Mouse (Mus musculus) midbrain, postnatal 0 days (tissue): ENCODE measurements around the gene Papola. TPM values are rescaled to one million over a fixed set of nuclear protein-coding genes. Genes with fewer than 3 reads are reported as not detected.

Experiments
- ATAC-seq: fragments of 200-750 bp; cut with Nextera tagmentation; 2 replicates; pipeline ENCODE4 v1.8.0; 2017; ENCODE audit warnings: moderate number of reproducible peaks, mild to moderate bottlenecking, moderate TSS enrichment, moderate library complexity; ENCODE audit not compliant: low FRiP score
- DNase-seq: peaks from one replicate; pipeline ENCODE4 v3.0.0-alpha.2; 2015; ENCODE audit warnings: low spot score
- H3K27ac ChIP-seq: fragments of 300-500 bp; sonication (generic); 2 replicates; pipeline ENCODE4 v1.5.1; 2014; ENCODE audit warnings: low read depth, mild to moderate bottlenecking, low read length, mixed read lengths
- H3K27me3 ChIP-seq: fragments of 300-500 bp; sonication (generic); 2 replicates; pipeline ENCODE4 v1.6.1; 2014; ENCODE audit warnings: low read length, control low read depth, mixed read lengths; ENCODE audit not compliant: insufficient read depth
- H3K36me3 ChIP-seq: fragments of 300-500 bp; sonication (generic); 2 replicates; pipeline ENCODE4 v1.6.1; 2014; ENCODE audit warnings: low read length, control low read depth, mixed read lengths; ENCODE audit not compliant: insufficient read depth
- H3K4me1 ChIP-seq: fragments of 300-500 bp; sonication (generic); 2 replicates; pipeline ENCODE4 v1.6.1; 2014; ENCODE audit warnings: mild to moderate bottlenecking, control low read depth, antibody characterized with exemption, low read length, mixed read lengths; ENCODE audit not compliant: insufficient read depth
- H3K4me2 ChIP-seq: fragments of 300-500 bp; sonication (generic); 2 replicates; pipeline ENCODE4 v1.6.1; 2014; ENCODE audit warnings: low read depth, mild to moderate bottlenecking, low read length, mixed read lengths; ENCODE audit not compliant: poor library complexity, severe bottlenecking
- H3K4me3 ChIP-seq: fragments of 300-500 bp; sonication (generic); 2 replicates; pipeline ENCODE4 v1.5.1; 2014; ENCODE audit warnings: low read depth, mild to moderate bottlenecking, low read length, moderate library complexity
- H3K9ac ChIP-seq: fragments of 300-500 bp; sonication (generic); replicated peaks from 2 replicates; pipeline ENCODE4 v1.6.1; 2014; ENCODE audit warnings: mild to moderate bottlenecking, low read length, moderate library complexity, mixed read lengths; ENCODE audit not compliant: poor library complexity, severe bottlenecking
- H3K9me3 ChIP-seq: fragments of 300-500 bp; sonication (generic); 2 replicates; pipeline ENCODE4 v1.6.1; 2016; ENCODE audit warnings: low read length, control low read depth
- CTCF ChIP-seq: IDR thresholded peaks from 2 replicates; pipeline ENCODE4 v1.5.1; 2016; ENCODE audit warnings: antibody characterized with exemption, mild to moderate bottlenecking
- WGBS: fragments of 180-500 bp; shearing (Covaris S2); extraction: QIAGEN DNeasy Blood & Tissue Kit; methylation state at CpG from one replicate; pipeline ENCODE4 v1.1.7; 2014; 5-methylcytosine and 5-hydroxymethylcytosine counted together
- microRNA-seq: library from miRNA; unstranded; fragments of <30 nt; microRNA quantifications from one replicate; pipeline ENCODE4, GENCODE M21; 2016; ENCODE audit warnings: borderline number of aligned reads
- polyA plus RNA-seq: library from polyadenylated mRNA; unstranded; fragments of >200 nt; fragmentation: Nextera tagmentation; extraction: Ambion mirVana; gene quantifications from 2 replicates; pipeline ENCODE4 v1.2.1, GENCODE M21; 2015
- total RNA-seq: library from RNA; depleted of rRNA; stranded (reverse); fragments of >200 nt; gene quantifications from 2 replicates; pipeline ENCODE4 v1.2.3, GENCODE M21; 2014; rRNA removed

Papola gene
- total and polyA plus RNA-seq, 2 experiments from 2014 or later: 72.7 to 116 TPM

- 85% methylated on average over 5 of the region's 5 CpGs for WGBS
- Histone ChIP-seq H3K4me1 (no peaks in the 10 kb centered on the region), H3K9ac (no peak overlapping the region), H3K4me2 (no peak overlapping the region), H3K4me3 (no peak overlapping the region), H3K27ac (no peak overlapping the region), H3K27me3 (no peaks in the 10 kb centered on the region; the same call in 1 of the 2 replicates), H3K9me3 (0 out of 2 replicates have a peak, but pooled peaks cover 3% of the 10 kb centered on the region), H3K36me3 (no peaks in the 10 kb centered on the region)
- no peak for TF ChIP-seq CTCF
- no peak for DNase-seq
- ATAC-seq: no peak
Observed at GRCm38 (mm10) chr12:105878746-105879145, 94.3 kb downstream of the Papola start.

GRCm38 (mm10) chr12:105883799-105884514, 99.5 kb downstream of the Papola start:
- no peaks in the 10 kb centered on the region; the same call in 1 of the 2 replicates for H3K27me3 ChIP-seq
- H3K4me2 ChIP-seq: no peak overlapping the region
- H3K36me3 ChIP-seq: no peaks in the 10 kb centered on the region
- H3K9me3 ChIP-seq: 0 out of 2 replicates have a peak, but pooled peaks cover 3% of the 10 kb centered on the region
- no peak overlapping the region for H3K27ac ChIP-seq
- ATAC-seq: no peak
- no peak overlapping the region for H3K9ac ChIP-seq
- H3K4me3 ChIP-seq: no peak overlapping the region
- no peaks in the 10 kb centered on the region for H3K4me1 ChIP-seq
- TF ChIP-seq CTCF: no peak
- WGBS: 81% methylated on average over 12 of the region's 12 CpGs
- no peak for DNase-seq

GRCm38 (mm10) chr12:105884515-105885323, 100.2 kb downstream of the Papola start:
- H3K27ac ChIP-seq: no peak overlapping the region
- DNase-seq: no peak

More at GRCm38 (mm10) chr12:105884515-105885323, 100.2 kb downstream of the Papola start:
- Histone ChIP-seq H3K27me3 (no peaks in the 10 kb centered on the region; the same call in 1 of the 2 replicates), H3K9me3 (0 out of 2 replicates have a peak, but pooled peaks cover 3% of the 10 kb centered on the region), H3K4me1 (no peaks in the 10 kb centered on the region), H3K9ac (no peak overlapping the region), H3K36me3 (no peaks in the 10 kb centered on the region), H3K4me2 (no peak overlapping the region), H3K4me3 (no peak overlapping the region)
- no peak for ATAC-seq
- no peak for TF ChIP-seq CTCF
- WGBS: 23% methylated on average over 22 of the region's 22 CpGs

Small RNAs within 50 kb of the gene (microRNA-seq; reads per million reads assigned to microRNA genes)
- not detected for gene Gm22120

Other genes starting within 250 kb of the Papola start
- 1.6 and 2.9 TPM in 2 replicates for gene Bdkrb2, start 221.5 kb upstream of the Papola start, total RNA-seq
- gene Bdkrb2, start 221.5 kb upstream of the Papola start, polyA plus RNA-seq: 0.64 and 0.97 TPM in 2 replicates
- 0.22 and 0.24 TPM in 2 replicates for gene Bdkrb1, start 181.6 kb upstream of the Papola start, total RNA-seq
- 0.19 and 0.25 TPM in 2 replicates for gene Bdkrb1, start 181.6 kb upstream of the Papola start, polyA plus RNA-seq
- gene Gskip, start 99.9 kb upstream of the Papola start, total RNA-seq: 16.0 and 18.1 TPM in 2 replicates
- gene Gskip, start 99.9 kb upstream of the Papola start, polyA plus RNA-seq: 22.5 TPM in 2 replicates
- gene Atg2b, start 99.5 kb upstream of the Papola start, total RNA-seq: 43.5 and 51.4 TPM in 2 replicates
- gene Atg2b, start 99.5 kb upstream of the Papola start, polyA plus RNA-seq: 9.1 and 10.0 TPM in 2 replicates
- gene Ak7, start 78.7 kb upstream of the Papola start, total RNA-seq: 1.6 and 2.2 TPM in 2 replicates
- 1.4 and 1.5 TPM in 2 replicates for gene Ak7, start 78.7 kb upstream of the Papola start, polyA plus RNA-seq
- 9.4 and 24.5 TPM in 2 replicates for gene Vrk1, start 225.5 kb downstream of the Papola start, total RNA-seq
- 29.2 and 30.3 TPM in 2 replicates for gene Vrk1, start 225.5 kb downstream of the Papola start, polyA plus RNA-seq